Mouse (Mus musculus) urinary bladder, postnatal 36 days (tissue): ENCODE measurements around the gene Glce.

Experiments
- DNase-seq, 2 experiments: peaks; one replicate each; pipeline ENCODE4 v3.0.0; 2022; ENCODE audit warnings: low spot score in 2 of 2, mixed read lengths in 1 of 2

Glce gene

DNA sequence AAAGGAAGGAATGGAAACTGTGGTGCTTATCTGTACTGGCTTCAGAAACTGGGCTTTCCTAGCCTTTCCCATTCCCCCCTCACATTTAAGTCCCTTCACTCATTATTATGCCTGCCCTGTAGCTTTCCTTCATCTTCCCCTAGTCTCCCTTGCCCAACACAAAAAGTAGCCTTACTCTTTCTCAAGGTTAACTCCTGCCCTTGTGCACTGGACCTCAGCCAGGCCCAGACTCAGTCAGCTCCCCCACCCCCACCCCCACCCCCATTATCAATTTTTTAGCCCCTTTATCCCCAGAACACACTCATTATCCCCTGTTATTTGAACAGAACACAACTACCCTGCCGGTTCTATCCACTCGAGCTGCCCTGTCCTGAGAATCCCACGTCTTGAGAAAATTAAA is 1.0 kb upstream of the Glce start:
- DNase-seq = no peak

DNA sequence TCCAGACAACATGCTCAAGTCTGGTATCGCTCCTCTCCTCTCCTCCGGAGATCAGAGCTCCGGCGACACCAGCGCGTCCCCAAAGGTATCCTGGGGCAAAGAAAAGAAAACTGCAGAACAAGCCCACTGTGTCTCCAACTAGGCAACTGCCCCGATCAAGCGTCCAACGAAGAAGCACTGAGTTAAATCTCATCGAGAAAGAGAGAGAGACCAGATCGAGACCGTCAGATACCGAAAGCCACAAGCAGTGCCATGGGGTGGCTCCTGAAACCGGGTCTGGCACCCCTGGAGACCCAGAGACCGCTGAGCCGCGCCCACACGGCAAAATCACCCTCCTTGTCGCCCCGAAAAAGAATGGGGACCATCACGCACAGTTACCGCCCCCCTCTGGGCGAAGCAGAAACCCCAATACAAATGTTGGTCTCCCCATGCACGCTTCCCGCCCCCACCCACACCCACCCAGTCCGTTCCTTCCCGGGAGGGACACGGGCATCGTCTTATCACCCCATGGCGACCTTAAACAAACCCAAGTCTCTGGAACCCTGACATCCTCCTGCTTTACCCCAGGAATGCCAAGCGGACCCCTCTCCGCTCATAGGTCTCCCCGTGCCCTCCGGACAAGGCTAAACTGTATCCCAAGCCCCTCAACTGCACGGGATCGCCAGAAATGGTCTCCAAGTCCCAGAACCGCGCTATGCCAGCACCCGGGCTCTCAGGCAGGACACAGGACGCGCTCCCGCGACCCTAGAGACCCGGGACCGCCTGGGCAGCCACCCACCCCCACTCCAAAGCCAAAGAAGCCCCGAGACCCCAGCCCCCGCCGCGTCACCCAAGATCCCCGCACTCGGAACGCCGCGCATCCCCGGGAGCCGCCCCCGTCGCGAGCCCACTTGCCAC is 656 bp downstream of the Glce start:
- peak; percentile 25 to 32 for DNase-seq

DNA sequence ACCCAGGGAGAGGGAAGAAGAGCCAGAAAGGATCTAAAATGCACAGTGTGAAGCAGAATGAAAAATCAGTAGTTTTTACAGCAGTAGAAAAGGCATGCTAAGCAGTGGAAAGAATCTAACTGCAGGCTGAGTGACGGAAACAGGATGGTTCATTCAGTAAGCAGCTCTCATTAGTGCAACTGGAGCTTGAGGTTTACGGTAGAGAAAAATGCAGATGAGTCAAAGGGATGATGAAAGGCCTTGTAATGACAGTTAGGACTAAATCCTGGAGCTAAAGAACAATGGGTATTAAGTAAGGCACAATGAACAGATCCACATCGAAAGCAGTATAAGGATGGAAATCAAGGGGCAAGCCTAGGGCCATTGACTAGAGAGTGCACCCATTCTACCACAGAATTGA is 3.7 kb downstream of the Glce start:
- DNase-seq = no peak

DNA sequence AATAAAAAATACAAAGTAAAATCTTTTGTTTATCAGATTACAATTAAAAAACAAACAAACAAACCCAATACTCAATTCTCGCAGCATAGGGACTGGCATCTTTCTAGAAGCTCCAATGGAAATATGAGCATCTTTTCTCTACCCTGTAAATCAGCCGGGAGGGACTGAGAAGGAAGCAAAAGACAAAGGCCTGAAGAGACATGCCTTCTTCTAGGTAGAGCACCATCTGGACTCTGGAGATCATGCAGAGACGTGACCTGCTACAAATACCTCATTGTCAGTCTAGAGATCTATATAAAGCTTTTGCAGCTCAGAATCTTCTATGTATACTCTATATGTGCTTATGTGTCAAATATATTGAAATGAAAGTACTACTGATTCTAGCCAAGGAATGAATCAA is 6.6 kb downstream of the Glce start:
- no peak for DNase-seq

DNA sequence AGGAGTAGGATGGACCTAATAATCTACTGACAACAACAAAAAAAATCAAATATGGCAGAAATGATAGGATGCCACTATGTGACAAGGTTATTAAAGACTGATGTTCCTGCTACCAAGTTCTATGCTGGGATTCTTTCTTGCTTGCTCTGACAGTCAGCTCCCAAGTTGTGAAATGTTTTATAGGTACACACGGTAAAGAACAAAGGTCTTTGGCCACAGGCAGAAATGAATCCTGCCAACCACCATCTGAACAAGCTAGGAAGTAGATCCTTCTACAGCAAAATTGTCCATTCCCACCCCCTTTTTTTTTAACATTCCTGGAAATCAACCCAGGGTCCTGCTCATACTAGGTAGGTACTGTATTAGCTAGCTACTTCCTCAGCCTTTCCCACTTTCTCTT is 25.9 kb downstream of the Glce start:
- no peak for DNase-seq

DNA sequence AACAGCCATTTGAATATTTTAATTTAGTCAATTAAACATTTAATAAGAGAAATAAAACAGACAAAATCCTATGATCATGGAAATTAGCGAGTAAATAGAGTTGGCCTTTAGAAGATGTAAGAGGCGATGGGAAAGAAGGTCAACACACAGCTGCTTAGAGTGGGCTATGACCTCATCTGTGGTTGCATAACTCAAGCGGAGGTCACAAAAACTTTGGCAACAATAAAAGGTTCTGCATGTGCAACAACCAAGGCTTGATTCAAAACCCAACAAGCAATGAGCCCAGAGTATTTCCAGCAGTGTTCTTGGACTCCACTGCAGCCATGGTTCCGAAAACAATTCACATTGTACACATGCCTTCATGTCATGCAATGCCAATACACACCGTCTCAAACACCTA is 30.9 kb downstream of the Glce start:
- peak in 1 of 2 experiments; percentile 40 for DNase-seq

DNA sequence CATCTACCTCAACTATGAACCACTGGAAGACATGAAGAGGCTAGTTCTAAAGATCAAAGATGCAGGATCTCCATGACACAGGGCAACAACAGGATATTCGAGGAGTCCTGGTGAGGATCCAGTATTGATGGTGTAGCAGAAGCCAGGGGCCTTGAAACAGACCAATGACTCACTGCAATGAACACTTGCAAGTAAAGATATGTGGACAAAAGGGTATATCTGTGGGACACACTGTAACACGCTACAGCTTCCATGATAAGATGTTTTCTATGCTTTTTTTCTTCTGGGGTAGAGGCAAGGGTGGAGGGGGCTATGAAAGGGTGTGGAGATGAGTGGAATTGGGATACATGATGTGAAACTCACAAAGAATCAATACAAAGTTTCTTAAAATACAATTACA is 36.9 kb downstream of the Glce start:
- no peak for DNase-seq

DNA sequence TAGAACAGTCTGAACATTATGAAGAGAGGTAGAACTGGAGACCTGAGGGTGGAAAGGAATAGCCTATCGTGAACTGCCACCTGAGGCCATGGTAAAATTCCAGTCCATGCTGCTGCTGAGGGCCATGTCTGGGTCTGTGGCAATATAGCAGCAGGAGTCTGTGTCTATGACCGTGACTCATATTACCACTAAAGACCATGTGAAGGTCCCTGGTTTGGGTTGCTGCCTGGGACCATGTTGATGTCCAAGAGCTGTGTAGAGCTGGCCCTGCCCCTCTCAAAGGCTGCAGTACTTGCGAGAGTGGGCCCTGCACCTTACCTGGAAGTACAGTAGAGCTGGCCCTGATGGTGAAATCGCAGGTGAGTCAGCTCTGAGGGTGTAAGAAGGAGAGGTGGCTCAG is 37.6 kb downstream of the Glce start:
- no peak for DNase-seq

DNA sequence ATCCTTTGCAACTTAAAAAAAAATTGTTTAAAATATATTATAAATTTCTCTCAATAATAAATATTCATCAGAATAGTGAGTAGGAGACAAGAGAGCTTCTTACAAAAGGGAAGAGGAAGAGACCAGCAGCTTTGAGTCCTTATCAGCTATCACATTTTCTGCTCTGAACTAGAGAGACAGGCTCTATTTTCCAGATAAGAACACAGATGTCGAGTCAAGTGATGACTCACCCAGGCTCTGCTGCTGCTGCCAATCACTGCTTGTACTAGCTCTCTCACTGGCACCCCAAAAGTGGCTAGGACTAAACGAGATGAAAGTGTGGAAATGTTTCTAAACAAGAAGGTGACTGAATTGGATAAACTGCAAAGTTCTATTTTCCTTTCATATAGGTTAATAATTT is 39.5 kb downstream of the Glce start:
- no peak for DNase-seq

DNA sequence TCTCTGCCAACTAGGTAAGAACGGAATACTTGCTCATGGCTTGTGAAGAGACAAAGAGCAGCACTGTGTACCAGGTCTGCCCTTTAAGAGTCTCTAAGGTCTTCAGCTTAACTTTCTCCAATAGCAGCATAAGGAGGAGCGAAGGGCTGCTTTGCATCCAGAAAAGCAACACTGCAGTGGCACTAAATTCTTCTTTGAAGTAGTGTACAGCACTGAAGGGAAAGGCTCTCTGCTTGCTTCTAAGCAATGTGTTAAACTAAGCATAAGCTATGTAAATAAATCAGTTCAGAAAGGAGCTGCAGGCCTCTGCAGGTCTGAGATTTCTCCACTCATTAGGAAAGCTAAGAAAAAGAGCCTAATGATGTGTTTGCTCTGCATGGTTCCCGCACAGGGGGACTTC is 40.9 kb downstream of the Glce start:
- no peak for DNase-seq

DNA sequence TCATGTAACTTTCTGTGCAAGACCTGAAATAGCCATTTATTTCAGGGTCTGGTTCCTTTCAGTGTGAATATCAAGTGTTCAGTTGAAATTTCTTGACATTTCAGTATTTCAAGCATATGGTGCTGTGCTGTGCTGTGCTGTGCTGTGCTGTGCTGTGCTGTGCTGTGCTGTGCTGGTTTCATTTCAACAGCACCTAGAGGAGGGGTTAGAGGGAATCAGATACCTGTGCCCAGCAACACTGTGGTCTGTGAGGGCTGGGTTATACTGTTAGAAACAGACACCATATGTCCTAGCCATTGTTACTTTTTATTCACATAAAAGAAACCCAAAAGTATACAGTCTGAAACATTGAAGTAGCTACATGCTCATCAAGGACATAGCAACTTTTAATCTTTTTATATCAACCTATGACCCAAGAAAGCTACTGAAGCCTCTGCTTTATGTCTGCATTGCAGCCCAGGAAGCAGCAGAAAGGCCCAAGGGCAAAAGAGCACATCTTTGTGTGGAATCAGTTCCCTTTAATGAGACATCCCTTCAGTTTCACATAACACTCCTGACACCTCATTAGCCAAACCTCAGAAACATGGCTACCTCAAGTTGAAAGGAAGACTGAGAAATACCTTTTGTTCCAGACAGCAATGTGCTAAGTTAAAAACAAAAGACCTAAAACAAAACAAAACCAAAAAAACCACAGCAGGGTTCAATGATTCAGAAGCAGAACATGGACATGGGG is 42.3 kb downstream of the Glce start:
- no peak for DNase-seq

DNA sequence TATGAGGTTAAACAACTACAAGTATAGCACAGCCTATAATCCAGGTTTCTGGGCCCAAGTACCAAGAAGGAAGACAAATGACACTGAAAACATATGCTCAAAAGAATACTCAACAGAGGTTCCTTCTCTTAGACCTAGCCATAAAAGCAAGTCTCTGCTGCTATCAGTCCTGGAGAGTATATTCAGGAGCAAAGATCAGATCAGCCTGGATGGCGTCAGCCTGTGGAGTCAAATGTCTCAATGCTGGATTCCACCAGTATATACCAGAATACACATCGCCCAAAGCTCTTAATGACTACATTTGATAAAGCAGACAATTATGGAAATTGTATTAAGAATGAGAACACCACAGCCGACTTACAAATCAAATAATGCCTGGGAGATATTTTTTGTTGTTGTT is 60.2 kb downstream of the Glce start:
- no peak for DNase-seq

DNA sequence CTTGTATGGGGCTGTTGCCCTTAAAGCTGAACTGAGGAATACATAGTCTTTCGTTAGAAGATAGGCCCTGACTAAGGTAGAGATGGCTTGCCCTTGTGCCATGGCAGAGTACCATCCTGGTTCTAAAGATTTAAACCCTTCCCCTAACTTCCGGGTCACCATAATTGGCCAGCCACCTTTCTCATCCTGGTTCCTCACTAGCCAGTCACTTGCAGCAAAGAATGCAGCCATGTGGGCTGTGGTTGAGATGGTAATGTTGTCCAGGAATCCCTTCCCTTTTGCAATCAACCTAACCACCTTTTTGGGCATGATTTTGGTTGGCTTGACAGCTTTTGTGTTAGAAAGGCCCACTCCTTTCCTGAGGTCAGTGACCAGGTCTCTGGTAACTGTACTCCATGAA is 62.0 kb downstream of the Glce start:
- no peak for DNase-seq

DNA sequence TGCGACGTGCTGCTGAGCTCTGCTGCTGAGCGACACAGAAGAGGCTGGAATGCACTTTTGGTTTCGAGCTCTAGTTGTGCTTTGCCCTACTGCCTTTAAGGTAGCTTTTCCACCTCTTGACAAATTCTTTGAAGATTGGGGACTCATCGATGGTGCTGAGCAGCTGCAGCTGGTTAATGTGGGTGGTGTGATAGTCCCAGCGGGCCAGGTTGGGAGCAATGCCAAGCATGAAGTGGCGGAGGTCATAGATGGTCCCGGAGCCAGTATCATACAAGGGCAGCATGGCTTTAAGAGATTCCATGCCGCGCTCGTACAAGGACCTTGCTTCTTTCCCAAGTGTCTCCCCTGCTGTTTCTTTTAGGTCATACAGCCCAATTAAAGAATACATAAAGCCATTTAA is 62.5 kb downstream of the Glce start:
- no peak for DNase-seq

DNA sequence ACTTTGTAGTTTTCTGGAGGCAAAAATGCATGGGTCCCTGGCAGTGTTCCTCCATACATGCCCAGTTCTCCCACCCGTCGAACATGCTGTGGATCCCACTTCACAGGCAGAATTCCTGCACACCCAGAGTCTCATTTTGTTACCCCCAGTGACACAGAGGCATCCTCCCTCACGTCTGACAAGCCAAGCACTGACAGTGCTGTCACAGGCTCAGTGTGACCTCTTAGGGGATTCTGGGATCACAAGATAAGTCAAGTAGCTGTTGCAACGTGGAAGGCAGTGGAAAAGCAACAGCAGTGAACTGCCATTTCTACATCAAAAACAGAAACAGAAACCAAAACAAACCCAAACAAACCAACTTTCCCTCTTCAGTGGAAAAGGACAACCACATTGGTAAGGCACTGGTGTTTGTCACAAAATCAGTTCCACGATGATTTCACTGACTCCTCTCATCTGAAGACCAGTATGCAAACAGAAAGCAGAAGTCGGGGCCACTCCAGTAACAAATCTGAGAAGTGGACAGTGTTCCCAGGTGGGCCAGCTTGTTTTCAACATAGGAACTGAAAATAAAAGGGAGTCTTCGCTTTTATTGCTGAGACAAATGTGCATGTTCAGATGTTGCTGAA is 64.5 kb downstream of the Glce start:
- DNase-seq = no peak

DNA sequence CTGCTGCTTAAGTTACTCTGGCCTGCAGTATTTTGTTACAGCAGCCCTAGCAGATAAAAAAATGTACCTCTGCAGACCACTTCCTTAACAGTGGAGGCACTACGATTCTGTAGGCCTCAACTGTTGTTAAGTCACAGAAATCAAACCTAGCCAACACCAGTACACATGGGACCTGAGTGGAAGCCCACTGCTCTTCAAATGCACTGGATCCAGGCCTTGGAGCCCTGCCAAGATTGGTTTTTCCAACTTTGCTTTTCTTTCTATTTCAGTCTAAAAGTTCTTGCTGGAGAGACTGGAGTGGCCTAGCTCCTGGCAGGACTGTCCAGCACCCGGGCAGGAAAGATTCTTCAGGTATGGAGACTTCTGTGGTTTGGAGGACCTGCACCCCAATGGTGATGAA is 66.2 kb downstream of the Glce start:
- DNase-seq = no peak

DNA sequence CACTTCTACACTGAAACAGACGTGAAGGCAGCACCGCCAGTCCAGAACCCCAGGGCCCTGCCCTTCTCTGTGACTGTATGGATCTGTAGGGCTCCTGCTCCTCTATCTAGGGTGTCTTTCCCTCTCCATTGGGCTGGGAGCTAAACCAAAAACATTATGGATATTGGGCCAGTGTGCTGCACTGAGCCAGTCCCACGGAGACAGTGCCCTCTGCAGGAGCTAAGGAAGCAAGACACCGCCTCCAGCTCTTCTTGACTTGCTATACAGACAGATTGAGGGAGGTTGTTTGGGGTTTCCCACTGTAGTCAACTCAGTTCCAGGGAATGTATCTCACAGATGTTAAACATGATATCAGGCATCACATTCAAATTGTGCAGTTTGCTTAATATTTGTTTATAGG is 71.7 kb downstream of the Glce start:
- DNase-seq = no peak

DNA sequence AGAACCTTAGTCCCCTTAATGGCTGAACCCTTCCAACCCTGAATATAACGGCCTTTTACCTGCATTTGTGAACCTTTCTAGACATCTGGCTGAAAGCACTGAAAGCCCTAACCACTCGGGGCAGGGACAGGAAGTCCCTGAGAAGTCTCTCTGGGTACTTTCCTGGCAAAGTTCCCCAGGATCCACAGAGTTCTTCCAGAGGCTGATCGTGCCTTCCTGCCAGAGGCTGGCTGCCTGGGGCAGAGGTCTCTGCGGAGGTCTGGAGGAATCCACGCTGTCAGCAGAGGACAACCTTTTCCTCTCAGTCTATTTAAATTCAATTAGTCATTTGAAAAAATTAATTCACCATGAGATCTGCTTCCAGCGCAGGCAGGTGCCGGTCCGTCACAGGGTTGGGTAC is 73.3 kb downstream of the Glce start:
- peak in 1 of 2 experiments; percentile 22 for DNase-seq

DNA sequence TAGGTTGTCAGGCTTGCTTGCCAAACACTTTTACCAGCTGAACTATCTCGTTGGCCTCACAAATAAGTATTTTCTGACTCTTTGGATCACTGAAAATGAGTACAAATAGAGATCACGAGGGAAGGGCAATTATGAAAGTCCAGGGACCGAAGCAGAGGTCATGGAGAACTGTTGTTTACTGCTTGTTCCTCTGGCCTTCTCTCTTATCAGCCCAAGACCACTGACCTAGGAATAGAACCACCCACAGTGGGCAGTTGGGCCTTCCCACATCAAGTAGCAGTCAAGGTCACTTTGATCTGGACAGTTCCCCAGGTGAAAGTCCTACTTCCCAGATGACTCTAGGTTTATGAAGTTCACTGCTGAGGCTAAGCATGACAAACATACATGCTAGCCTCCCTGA is 80.3 kb downstream of the Glce start:
- DNase-seq = no peak

DNA sequence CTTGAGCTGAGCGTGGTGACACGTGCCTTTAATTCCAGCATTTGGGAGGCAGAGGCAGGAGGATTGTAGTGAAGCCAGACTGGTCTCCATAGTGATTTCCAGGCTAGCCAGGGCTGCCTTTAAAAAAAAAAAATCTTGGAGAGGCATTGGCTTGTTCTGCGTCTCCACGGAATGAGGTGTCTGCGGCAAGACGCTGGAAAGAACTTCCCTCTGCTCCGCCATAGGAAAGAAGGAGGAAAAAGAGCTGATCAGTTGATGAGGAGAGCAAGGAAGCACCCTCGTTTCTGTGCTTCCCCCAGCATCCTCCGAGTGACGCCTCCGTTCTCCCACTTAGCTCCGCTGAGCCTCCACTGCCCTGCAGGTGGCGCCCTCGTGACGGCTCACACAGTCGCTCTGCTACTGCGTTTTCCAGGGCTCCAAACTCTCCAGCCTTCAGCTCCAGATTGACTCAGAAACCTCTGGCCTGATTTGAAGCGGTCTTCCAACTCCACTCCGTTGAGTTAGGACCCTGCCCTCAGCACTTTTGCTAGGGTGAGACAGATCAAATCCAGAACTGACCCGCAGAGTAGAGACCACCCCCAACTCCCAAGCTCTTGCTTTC is 82.3 kb downstream of the Glce start:
- DNase-seq = peak; percentile 79 to 88

DNA sequence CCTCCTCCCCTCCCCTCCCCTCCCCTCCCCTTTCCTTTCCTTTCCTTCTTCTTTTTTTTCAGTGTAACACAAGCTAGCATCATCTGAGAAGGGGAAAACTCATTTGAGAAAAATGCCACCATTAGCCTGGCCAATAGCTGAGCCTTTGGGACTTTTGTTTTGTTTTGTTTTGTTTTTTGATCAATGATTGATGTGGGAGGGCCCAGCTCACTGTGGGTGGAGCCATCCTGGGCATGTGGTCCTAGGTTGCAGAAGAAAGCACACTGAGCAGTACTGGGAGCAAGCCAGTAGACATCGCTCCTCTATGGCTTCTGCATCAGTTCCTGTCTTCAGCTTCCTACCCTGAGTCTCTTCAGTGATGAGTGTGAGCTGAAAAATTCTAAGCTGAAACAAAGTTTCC is 86.6 kb downstream of the Glce start:
- no peak for DNase-seq

DNA sequence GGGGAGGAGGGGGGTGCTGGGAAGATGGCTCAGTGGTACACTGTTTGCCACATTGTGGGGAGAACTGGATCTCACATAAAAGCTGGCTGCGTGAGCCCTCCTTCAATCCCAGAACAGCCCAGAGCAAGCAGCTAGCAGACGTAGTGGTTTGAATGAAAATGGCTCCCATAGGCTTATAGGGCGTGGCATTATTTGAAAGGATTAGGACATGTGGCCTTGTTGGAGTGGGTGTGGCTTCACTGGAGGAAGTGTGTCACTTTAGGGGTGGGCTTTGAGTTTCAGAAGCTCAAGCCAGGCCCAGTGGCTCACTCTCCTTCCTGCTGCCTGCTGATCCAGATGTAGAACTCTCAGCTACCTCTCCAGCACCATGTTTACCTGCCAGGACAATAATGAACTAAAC is 90.2 kb downstream of the Glce start:
- no peak for DNase-seq
